Mouse (Mus musculus) olfactory bulb, adult 2 months (tissue): ENCODE measurements around the gene Eif2a.

ENCODE experiments used
- CTCF ChIP-seq: fragments of 200-500 bp; IDR thresholded peaks from 2 replicates; pipeline ENCODE4 v1.5.1; 2012; ENCODE audit warnings: low read depth, mild to moderate bottlenecking, low read length, moderate library complexity; ENCODE audit not compliant: insufficient read depth
- POLR2A ChIP-seq: fragments of 200-500 bp; IDR thresholded peaks from 2 replicates; pipeline ENCODE4 v1.6.1; 2012; ENCODE audit warnings: mild to moderate bottlenecking, low read depth, low read length, moderate library complexity; ENCODE audit not compliant: insufficient read depth

GRCm38 (mm10) chr3:58581530-58581929 is 55.9 kb downstream of the Eif2a start:
- TF ChIP-seq CTCF (no peak), POLR2A (no peak)
